Comparison of ENCODE assay signal across 8 mouse cellular contexts in genomic region chr1:181144966-181145365, GRCm38 (mm10). TPM values are rescaled to one million over a fixed set of nuclear protein-coding genes. Genes with fewer than 3 reads are reported as not detected.
DNase-seq lines count a peak whose midpoint lies in the region; ATAC-seq and TF ChIP-seq lines count a peak whose summit lies in the region.

No protein-coding gene starts in this region.

- peaks cover 18% of the 10 kb centered on the region for H3K36me3 ChIP-seq in lung, embryonic 14.5 days (ENCODE audit: insufficient read depth)
- peaks cover 17% of the 10 kb centered on the region for H3K36me3 ChIP-seq in hindbrain, embryonic 13.5 days
- H3K36me3 ChIP-seq in midbrain, embryonic 15.5 days (replicated peaks) = no peaks in the 10 kb centered on the region; the same call in 1 of the 2 replicates

- WGBS in lung, embryonic 14.5 days = 10% methylated on average over 12 of the region's 12 CpGs
- WGBS in hindbrain, embryonic 13.5 days = 17% methylated on average over 12 of the region's 12 CpGs
- WGBS in midbrain, embryonic 15.5 days = 18% methylated on average over 12 of the region's 12 CpGs

- H3K4me3 ChIP-seq in lung, embryonic 14.5 days (ENCODE audit: low read depth, low read length) = peak overlapping the region; percentile 79
- H3K4me3 ChIP-seq in cortical plate, adult 2 months (ENCODE audit: insufficient read depth, low read length) = peak overlapping the region; percentile 77
- peak overlapping the region; percentile 83 for H3K4me3 ChIP-seq in hindbrain, embryonic 13.5 days
- H3K4me3 ChIP-seq in midbrain, embryonic 15.5 days = peak overlapping the region; percentile 88

- no peak for TF ChIP-seq POLR2A in cortical plate, adult 2 months (IDR thresholded peaks at IDR 0.05; ENCODE audit: extremely low read depth, insufficient read depth, low read length)

- peak overlapping the region; percentile 76 for H3K4me2 ChIP-seq in lung, embryonic 14.5 days
- H3K4me2 ChIP-seq in hindbrain, embryonic 13.5 days = peak overlapping the region; percentile 68
- H3K4me2 ChIP-seq in midbrain, embryonic 15.5 days = peak overlapping the region; percentile 59

- DNase-seq in lung, embryonic 14.5 days = no peak
- DNase-seq in lung, postnatal 10 days = no peak
- no peak for DNase-seq in left cerebral cortex, postnatal 10 days (ENCODE audit: extremely low spot score in 1 of 2, low spot score in 2 of 2)
- no peak for DNase-seq in layer of hippocampus, postnatal 14 days (ENCODE audit: low spot score in 2 of 2)

- no peaks in the 10 kb centered on the region for H3K27me3 ChIP-seq in lung, embryonic 14.5 days (ENCODE audit: insufficient read depth, low read length)
- no peaks in the 10 kb centered on the region for H3K27me3 ChIP-seq in hindbrain, embryonic 13.5 days
- H3K27me3 ChIP-seq in midbrain, embryonic 15.5 days (replicated peaks) = no peaks in the 10 kb centered on the region

- H3K27ac ChIP-seq in lung, embryonic 14.5 days (ENCODE audit: low read depth) = peak overlapping the region; percentile 78; the same call in 1 of the 2 replicates
- H3K27ac ChIP-seq in cortical plate, adult 2 months (ENCODE audit: insufficient read depth, low read length) = no peak overlapping the region
- peak overlapping the region; percentile 76; the same call in 1 of the 2 replicates for H3K27ac ChIP-seq in hindbrain, embryonic 13.5 days
- peak overlapping the region; percentile 81 for H3K27ac ChIP-seq in midbrain, embryonic 15.5 days

- ATAC-seq in lung, embryonic 14.5 days (ENCODE audit: insufficient read depth) = no peak
- no peak for ATAC-seq in hindbrain, embryonic 13.5 days (ENCODE audit: low FRiP score)
- ATAC-seq in midbrain, embryonic 15.5 days (replicated peaks) = no peak
- ATAC-seq in megakaryocyte progenitor cell, adult 5-6 weeks (replicated peaks; ENCODE audit: poor library complexity) = no peak

- intact Hi-C loops in left cerebral cortex, postnatal 10 days (cut with DNase I) = no loop called here

- no peak for TF ChIP-seq CTCF in lung, embryonic 14.5 days (IDR thresholded peaks at IDR 0.05; ENCODE audit: low read depth)
- no peak for TF ChIP-seq CTCF in cortical plate, adult 2 months (IDR thresholded peaks at IDR 0.05; ENCODE audit: extremely low read depth, insufficient read depth, low read length)

- H3K9ac ChIP-seq in lung, embryonic 14.5 days = peak overlapping the region; percentile 59
- peak overlapping the region; percentile 69 for H3K9ac ChIP-seq in hindbrain, embryonic 13.5 days
- H3K9ac ChIP-seq in midbrain, embryonic 15.5 days = peak overlapping the region; percentile 82; the same call in 1 of the 2 replicates

- peaks cover 11% of the 10 kb centered on the region for H3K4me1 ChIP-seq in lung, embryonic 14.5 days (ENCODE audit: insufficient read depth)
- H3K4me1 ChIP-seq in cortical plate, adult 2 months (ENCODE audit: control insufficient read depth, insufficient read depth, low read length) = 0 out of 2 replicates have a peak, but pooled peaks cover 3% of the 10 kb centered on the region
- peaks cover 21% of the 10 kb centered on the region for H3K4me1 ChIP-seq in hindbrain, embryonic 13.5 days (replicated peaks)
- peaks cover 19% of the 10 kb centered on the region for H3K4me1 ChIP-seq in midbrain, embryonic 15.5 days

- no peaks in the 10 kb centered on the region for H3K9me3 ChIP-seq in lung, embryonic 14.5 days (ENCODE audit: low read depth, low read length)
- H3K9me3 ChIP-seq in hindbrain, embryonic 13.5 days = no peaks in the 10 kb centered on the region
- H3K9me3 ChIP-seq in midbrain, embryonic 15.5 days = no peaks in the 10 kb centered on the region

RNA-seq across cellular contexts. Expression of gene Cnih4, which starts 0.5 kb away (rescaled TPM):
- 103 and 105 TPM in 2 replicates for polyA plus RNA-seq in lung, embryonic 14.5 days (2014; fragmentation: Nextera tagmentation; extraction: Ambion mirVana)
- 23.2 and 25.3 TPM in 2 replicates for polyA plus RNA-seq in cortical plate, adult 2 months (2012; rRNA removed)
- 65.1 and 69.5 TPM in 2 replicates for polyA plus RNA-seq in hindbrain, embryonic 13.5 days (2015; fragmentation: Nextera tagmentation; extraction: Ambion mirVana)
- 48.2 and 60.8 TPM in 2 replicates for polyA plus RNA-seq in midbrain, embryonic 15.5 days (2015; fragmentation: Nextera tagmentation; extraction: Ambion mirVana)
- total RNA-seq in left cerebral cortex, postnatal 10 days (2021) = 10 to 100 TPM; 20.4 to 22.2 TPM
- total RNA-seq in layer of hippocampus, postnatal 14 days (2021) = 10 to 100 TPM; 26.3 to 26.8 TPM
- total RNA-seq in megakaryocyte progenitor cell, adult 5-6 weeks (2015) = 72.4 and 116 TPM in 2 replicates
- 79.1 and 145 TPM in 2 replicates for total RNA-seq in megakaryocyte progenitor cell, adult 5-6 weeks (2017)

RNA-seq across cellular contexts. Expression of gene Nvl, which starts 1.0 kb away (rescaled TPM):
- 40.0 and 44.2 TPM in 2 replicates for polyA plus RNA-seq in lung, embryonic 14.5 days (2014; fragmentation: Nextera tagmentation; extraction: Ambion mirVana)
- polyA plus RNA-seq in cortical plate, adult 2 months (2012; rRNA removed) = 85.8 and 98.0 TPM in 2 replicates
- 40.6 and 45.2 TPM in 2 replicates for polyA plus RNA-seq in hindbrain, embryonic 13.5 days (2015; fragmentation: Nextera tagmentation; extraction: Ambion mirVana)
- 43.7 and 47.1 TPM in 2 replicates for polyA plus RNA-seq in midbrain, embryonic 15.5 days (2015; fragmentation: Nextera tagmentation; extraction: Ambion mirVana)
- 10 to 100 TPM; 30.4 to 30.5 TPM for total RNA-seq in left cerebral cortex, postnatal 10 days (2021)
- total RNA-seq in layer of hippocampus, postnatal 14 days (2021) = 10 to 100 TPM; 26.2 to 30.1 TPM
- total RNA-seq in megakaryocyte progenitor cell, adult 5-6 weeks (2015) = 28.9 and 38.0 TPM in 2 replicates
- total RNA-seq in megakaryocyte progenitor cell, adult 5-6 weeks (2017) = 24.7 and 26.5 TPM in 2 replicates
